Mouse (Mus musculus): ENCODE measurements at regions not wholly inside any gene's neighbourhood (a gene's known extent, or its start where the extent isn't known, plus 50 kb on each side); places are given as distances from the start of the nearest gene placed in this dataset.

DNA sequence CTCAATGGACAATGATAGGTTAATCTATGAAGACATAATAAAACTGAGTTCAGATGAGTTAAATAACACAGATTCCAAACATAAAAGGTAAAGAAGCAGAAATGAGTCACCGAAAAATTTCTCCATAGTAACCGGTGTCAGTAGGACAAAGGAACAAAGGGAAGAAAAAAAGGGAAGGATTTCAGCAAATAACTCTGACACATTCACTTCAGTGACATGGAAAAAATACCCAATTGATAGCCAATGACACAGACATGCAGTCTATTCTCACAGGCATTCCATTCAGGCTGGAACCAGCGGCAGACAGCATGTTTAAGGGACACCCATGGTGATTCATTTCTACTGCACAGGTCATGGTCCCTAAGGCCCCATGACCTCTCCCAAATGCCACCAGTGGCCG, 79.0 kb downstream of the Mis18a start:
- WGBS = 81% methylated on average over 4 of the region's 4 CpGs
- Histone ChIP-seq H3K27ac (ENCODE audit: insufficient read depth, low read depth, low read length) (no peak overlapping the region), H3K4me3 (ENCODE audit: insufficient read depth, low read depth, low read length) (no peak overlapping the region), H3K36me3 (ENCODE audit: control insufficient read depth, insufficient read depth, low read length) (no peaks in the 10 kb centered on the region), H3K4me1 (ENCODE audit: control insufficient read depth, insufficient read depth, low read length) (no peaks in the 10 kb centered on the region), H3K27me3 (replicated peaks; ENCODE audit: control insufficient read depth, insufficient read depth, low read length) (no peaks in the 10 kb centered on the region)
- TF ChIP-seq CTCF (conservative IDR thresholded peaks at IDR 0.05; ENCODE audit: insufficient read depth, insufficient read length, low read depth, low read length) = no peak
- TF ChIP-seq POLR2A (IDR thresholded peaks at IDR 0.05; ENCODE audit: low read depth, low read length) = no peak
- DNase-seq = no peak

DNA sequence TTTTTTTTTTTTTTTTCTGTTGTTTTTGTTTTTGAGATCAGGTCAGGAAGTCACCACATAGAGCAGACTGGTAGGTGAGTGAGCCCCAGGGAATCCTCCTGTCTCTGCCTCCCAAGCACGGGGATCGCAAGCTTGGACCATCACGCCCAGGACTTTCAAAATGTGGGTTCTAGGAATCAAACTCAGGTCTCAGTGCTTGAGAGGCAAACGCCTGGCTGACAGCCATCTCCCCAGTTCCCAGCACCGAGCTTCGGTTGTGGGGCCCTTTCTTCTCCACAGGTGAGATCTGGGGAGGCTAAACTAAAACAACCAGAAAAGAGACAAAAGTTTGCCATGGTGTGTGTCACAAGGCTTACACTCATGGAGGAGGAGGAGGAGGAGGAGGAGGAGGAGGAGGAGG, 84.5 kb downstream of the Mis18a start:
- TF ChIP-seq POLR2A (IDR thresholded peaks at IDR 0.05; ENCODE audit: low read depth, low read length) (no peak), CTCF (conservative IDR thresholded peaks at IDR 0.05; ENCODE audit: insufficient read depth, insufficient read length, low read depth, low read length) (no peak)
- no peaks in the 10 kb centered on the region for H3K4me1 ChIP-seq (ENCODE audit: control insufficient read depth, insufficient read depth, low read length)
- H3K36me3 ChIP-seq (ENCODE audit: control insufficient read depth, insufficient read depth, low read length) = no peaks in the 10 kb centered on the region
- no peak for DNase-seq
- H3K4me3 ChIP-seq (ENCODE audit: insufficient read depth, low read depth, low read length) = no peak overlapping the region
- H3K27me3 ChIP-seq (replicated peaks; ENCODE audit: control insufficient read depth, insufficient read depth, low read length) = no peaks in the 10 kb centered on the region
- H3K27ac ChIP-seq (ENCODE audit: insufficient read depth, low read depth, low read length) = no peak overlapping the region
- 92% methylated on average over 6 of the region's 6 CpGs for WGBS

DNA sequence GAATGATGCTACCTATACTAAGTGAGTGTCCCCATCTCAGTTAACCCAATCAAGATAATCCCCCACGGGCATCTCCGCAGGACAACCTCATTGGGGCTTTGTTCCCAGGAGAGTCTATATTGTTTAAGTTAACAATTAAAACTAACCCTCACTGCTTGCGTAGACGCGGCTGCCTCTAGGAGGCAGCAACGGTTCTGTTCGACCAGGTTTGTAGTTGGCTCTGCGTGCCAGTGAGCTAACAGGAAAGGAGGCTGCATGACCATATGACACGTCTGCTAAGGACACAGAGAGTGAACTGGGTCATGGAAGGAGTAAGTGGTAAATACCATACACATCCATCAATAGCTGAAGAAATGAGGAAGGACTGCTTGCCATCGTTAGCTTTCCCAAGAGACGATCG, 92.0 kb downstream of the Mis18a start:
- H3K36me3 ChIP-seq (ENCODE audit: control insufficient read depth, insufficient read depth, low read length) = no peaks in the 10 kb centered on the region
- no peak overlapping the region for H3K4me3 ChIP-seq (ENCODE audit: insufficient read depth, low read depth, low read length)
- no peak for DNase-seq
- 56% methylated on average over 12 of the region's 12 CpGs for WGBS
- TF ChIP-seq POLR2A (IDR thresholded peaks at IDR 0.05; ENCODE audit: low read depth, low read length) (no peak), CTCF (conservative IDR thresholded peaks at IDR 0.05; ENCODE audit: insufficient read depth, insufficient read length, low read depth, low read length) (peak; percentile 30; the same call in 1 of the 2 replicates)
- H3K27me3 ChIP-seq (replicated peaks; ENCODE audit: control insufficient read depth, insufficient read depth, low read length) = no peaks in the 10 kb centered on the region
- H3K27ac ChIP-seq (ENCODE audit: insufficient read depth, low read depth, low read length) = no peak overlapping the region
- no peaks in the 10 kb centered on the region for H3K4me1 ChIP-seq (ENCODE audit: control insufficient read depth, insufficient read depth, low read length)

DNA sequence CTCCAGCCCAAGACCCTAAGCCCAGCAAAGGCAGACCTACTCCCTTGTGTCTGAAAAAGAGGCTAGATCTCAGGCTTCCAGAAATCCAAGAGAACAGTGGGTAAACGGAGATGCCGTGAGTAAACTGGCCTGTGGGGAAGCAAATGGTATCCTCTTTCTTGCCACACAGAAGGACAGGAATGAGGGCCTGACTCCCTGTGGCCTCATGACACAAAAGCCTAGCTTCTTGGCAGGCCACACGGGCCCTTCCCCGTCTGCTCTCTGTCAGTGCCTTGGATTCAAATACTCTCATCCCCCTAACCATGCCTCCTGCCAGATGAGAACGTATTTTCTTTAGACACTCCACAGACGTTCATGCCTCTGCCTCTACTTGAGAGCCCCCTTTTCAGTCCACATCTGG, 97.2 kb downstream of the Mis18a start:
- no peak overlapping the region for H3K4me3 ChIP-seq (ENCODE audit: insufficient read depth, low read depth, low read length)
- H3K27ac ChIP-seq (ENCODE audit: insufficient read depth, low read depth, low read length) = no peak overlapping the region
- no peaks in the 10 kb centered on the region for H3K27me3 ChIP-seq (replicated peaks; ENCODE audit: control insufficient read depth, insufficient read depth, low read length)
- no peaks in the 10 kb centered on the region for H3K36me3 ChIP-seq (ENCODE audit: control insufficient read depth, insufficient read depth, low read length)
- WGBS = 64% methylated on average over 6 of the region's 6 CpGs
- TF ChIP-seq CTCF (conservative IDR thresholded peaks at IDR 0.05; ENCODE audit: insufficient read depth, insufficient read length, low read depth, low read length) (no peak), POLR2A (IDR thresholded peaks at IDR 0.05; ENCODE audit: low read depth, low read length) (no peak)
- H3K4me1 ChIP-seq (ENCODE audit: control insufficient read depth, insufficient read depth, low read length) = no peaks in the 10 kb centered on the region
- DNase-seq = peak; percentile 14

DNA sequence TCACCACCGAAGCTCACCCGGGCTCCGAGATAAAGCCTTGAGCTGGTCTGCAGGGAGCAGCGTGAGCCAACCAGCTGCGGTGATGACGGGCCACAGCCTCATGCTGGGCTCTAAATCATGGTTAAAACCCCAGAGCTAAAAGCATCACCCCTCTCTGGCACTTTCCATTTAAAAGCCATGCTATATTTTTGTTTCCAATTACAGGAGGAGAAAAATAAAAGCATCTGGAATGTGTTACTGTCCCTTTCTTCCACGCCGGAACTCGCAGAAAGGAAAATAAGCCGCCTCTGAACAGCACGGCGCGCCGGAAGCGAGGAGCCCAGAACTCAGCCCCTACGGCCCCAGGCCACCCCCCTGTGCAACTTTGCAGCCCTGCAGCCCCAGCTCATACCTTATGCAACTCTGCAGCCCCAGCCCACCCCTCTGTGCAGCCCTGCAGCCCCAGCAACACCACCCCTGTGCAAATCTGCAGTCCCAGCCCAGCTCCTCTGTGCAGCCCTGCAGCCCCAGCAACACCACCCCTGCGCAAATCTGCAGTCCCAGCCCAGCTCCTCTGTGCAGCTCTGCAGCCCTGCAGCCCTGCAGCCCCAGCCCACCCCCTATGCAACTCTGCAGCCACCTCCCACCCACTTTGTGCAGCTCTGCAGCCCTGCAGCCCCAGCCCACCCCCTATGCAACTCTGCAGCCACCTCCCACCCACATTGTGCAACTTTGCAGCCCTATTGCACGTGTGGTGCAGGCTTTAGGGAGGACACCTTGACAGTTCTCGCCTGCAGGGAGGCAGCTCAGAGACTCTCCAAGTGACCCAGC, 97.9 kb downstream of the Mis18a start:
- H3K4me3 ChIP-seq (ENCODE audit: insufficient read depth, low read depth, low read length) = no peak overlapping the region
- DNase-seq = peak; percentile 34
- no peaks in the 10 kb centered on the region for H3K4me1 ChIP-seq (ENCODE audit: control insufficient read depth, insufficient read depth, low read length)
- no peaks in the 10 kb centered on the region for H3K36me3 ChIP-seq (ENCODE audit: control insufficient read depth, insufficient read depth, low read length)
- no peak overlapping the region for H3K27ac ChIP-seq (ENCODE audit: insufficient read depth, low read depth, low read length)
- TF ChIP-seq CTCF (conservative IDR thresholded peaks at IDR 0.05; ENCODE audit: insufficient read depth, insufficient read length, low read depth, low read length) = no peak
- no peak for TF ChIP-seq POLR2A (IDR thresholded peaks at IDR 0.05; ENCODE audit: low read depth, low read length)
- WGBS = 42% methylated on average over 19 of the region's 19 CpGs
- H3K27me3 ChIP-seq (replicated peaks; ENCODE audit: control insufficient read depth, insufficient read depth, low read length) = no peaks in the 10 kb centered on the region

DNA sequence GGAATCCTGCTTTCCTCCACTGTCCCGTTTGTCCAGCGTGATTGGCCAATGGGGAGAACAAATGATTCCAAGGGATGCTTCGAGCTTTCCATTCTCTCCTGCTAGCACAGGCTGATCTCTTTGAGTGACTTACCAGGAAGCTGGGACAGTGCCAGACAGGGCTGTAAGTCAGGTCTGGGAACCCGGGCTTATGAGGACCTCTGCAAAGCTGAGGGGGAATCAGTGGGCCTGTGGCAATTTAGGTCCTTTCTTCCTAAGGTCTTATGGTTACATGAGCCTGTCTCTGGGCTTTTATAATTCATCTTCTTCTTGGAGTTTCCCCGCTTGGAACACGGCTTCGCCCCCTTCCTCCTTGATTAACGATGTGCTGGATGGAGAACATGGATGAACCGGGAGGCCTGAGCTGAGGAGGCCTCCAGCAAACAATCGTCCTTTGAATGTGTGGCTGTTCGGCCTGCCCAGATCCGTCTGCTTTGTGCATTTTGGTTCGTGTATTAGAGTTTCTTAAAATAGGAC, 98.5 kb downstream of the Mis18a start:
- no peak for DNase-seq
- TF ChIP-seq POLR2A (IDR thresholded peaks at IDR 0.05; ENCODE audit: low read depth, low read length) (no peak), CTCF (conservative IDR thresholded peaks at IDR 0.05; ENCODE audit: insufficient read depth, insufficient read length, low read depth, low read length) (no peak)

DNA sequence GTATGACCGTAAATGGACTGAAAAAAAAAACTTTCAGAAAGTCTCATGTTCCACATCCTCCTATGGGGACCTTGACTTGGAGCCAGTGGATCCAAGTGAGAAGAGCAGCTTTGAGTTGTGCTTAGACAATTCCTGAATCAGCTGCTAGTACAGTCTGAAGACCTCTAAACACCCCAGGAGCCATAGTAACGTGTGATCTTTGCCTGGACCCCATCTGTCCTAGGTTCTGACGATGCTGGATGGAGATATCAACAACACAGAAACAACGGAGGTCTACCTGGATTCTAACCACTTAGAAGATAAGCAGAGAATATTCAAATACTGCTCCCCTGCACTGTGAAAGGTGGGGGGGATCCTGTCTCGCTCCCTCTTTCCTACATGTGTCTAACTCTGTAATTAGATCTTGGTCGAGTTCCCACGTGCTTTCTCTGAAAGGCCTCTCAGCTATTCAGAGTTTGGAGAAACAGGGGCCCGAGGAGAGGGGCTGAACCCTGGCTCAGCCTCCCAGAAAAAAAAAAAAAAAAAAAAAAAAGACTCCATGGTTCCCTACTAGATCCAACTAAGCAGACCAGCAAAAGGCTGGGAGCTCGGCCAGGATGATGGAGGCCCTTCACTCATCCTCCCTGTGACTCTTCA, 101.1 kb downstream of the Mis18a start:
- no peak overlapping the region for H3K4me3 ChIP-seq (ENCODE audit: insufficient read depth, low read depth, low read length)
- WGBS = 54% methylated on average over 9 of the region's 9 CpGs
- 0 out of 2 replicates have a peak, but pooled peaks cover 2% of the 10 kb centered on the region for H3K4me1 ChIP-seq (ENCODE audit: control insufficient read depth, insufficient read depth, low read length)
- TF ChIP-seq POLR2A (IDR thresholded peaks at IDR 0.05; ENCODE audit: low read depth, low read length) (no peak), CTCF (conservative IDR thresholded peaks at IDR 0.05; ENCODE audit: insufficient read depth, insufficient read length, low read depth, low read length) (no peak)
- no peak for DNase-seq
- H3K36me3 ChIP-seq (ENCODE audit: control insufficient read depth, insufficient read depth, low read length) = no peaks in the 10 kb centered on the region
- H3K27me3 ChIP-seq (replicated peaks; ENCODE audit: control insufficient read depth, insufficient read depth, low read length) = no peaks in the 10 kb centered on the region
- H3K27ac ChIP-seq (ENCODE audit: insufficient read depth, low read depth, low read length) = no peak overlapping the region

More for the DNA sequence above, 98.5 kb downstream of the Mis18a start:
- Histone ChIP-seq H3K4me1 (ENCODE audit: control insufficient read depth, insufficient read depth, low read length) (0 out of 2 replicates have a peak, but pooled peaks cover under 1% of the 10 kb centered on the region), H3K36me3 (ENCODE audit: control insufficient read depth, insufficient read depth, low read length) (no peaks in the 10 kb centered on the region), H3K27ac (ENCODE audit: insufficient read depth, low read depth, low read length) (no peak overlapping the region), H3K27me3 (replicated peaks; ENCODE audit: control insufficient read depth, insufficient read depth, low read length) (no peaks in the 10 kb centered on the region), H3K4me3 (ENCODE audit: insufficient read depth, low read depth, low read length) (no peak overlapping the region)
- WGBS = 50% methylated on average over 13 of the region's 13 CpGs
